Mouse (Mus musculus): ENCODE results near the gene Usp53.

Usp53 gene

GRCm38 (mm10) chr3:122984249-122985182 is at the start of gene Usp53:
TSS of gene Usp53 (minus strand) at chr3:122984510.
- DNase-seq (ENCODE audit: low read depth, low spot score): peak; percentile 89

GRCm38 (mm10) chr3:123033804-123034203 is 49.5 kb upstream of the Usp53 start:
- DNase-seq (ENCODE audit: low read depth, low spot score): no peak

GRCm38 (mm10) chr3:123025634-123026033 is 41.3 kb upstream of the Usp53 start:
- DNase-seq (ENCODE audit: low read depth, low spot score): no peak

- no peak for DNase-seq (ENCODE audit: low read depth, low spot score)
Observed at GRCm38 (mm10) chr3:123024496-123025234, 40.4 kb upstream of the Usp53 start.

- DNase-seq (ENCODE audit: low read depth, low spot score): no peak
Observed at GRCm38 (mm10) chr3:123018792-123019191, 34.5 kb upstream of the Usp53 start.

- no peak for DNase-seq (ENCODE audit: low read depth, low spot score)
Observed at GRCm38 (mm10) chr3:123013476-123013875, 29.2 kb upstream of the Usp53 start.

- DNase-seq (ENCODE audit: low read depth, low spot score): no peak
Observed at GRCm38 (mm10) chr3:123009417-123009816, 25.1 kb upstream of the Usp53 start.

- DNase-seq (ENCODE audit: low read depth, low spot score): no peak
Observed at GRCm38 (mm10) chr3:123007386-123007785, 23.1 kb upstream of the Usp53 start.

GRCm38 (mm10) chr3:123001053-123001452 is 16.7 kb upstream of the Usp53 start:
- no peak for DNase-seq (ENCODE audit: low read depth, low spot score)

- no peak for DNase-seq (ENCODE audit: low read depth, low spot score)
Observed at GRCm38 (mm10) chr3:122998511-122998910, 14.2 kb upstream of the Usp53 start.

- no peak for DNase-seq (ENCODE audit: low read depth, low spot score)
Observed at GRCm38 (mm10) chr3:122996968-122997367, 12.7 kb upstream of the Usp53 start.

- no peak for DNase-seq (ENCODE audit: low read depth, low spot score)
Observed at GRCm38 (mm10) chr3:122986906-122987305, 2.6 kb upstream of the Usp53 start.

GRCm38 (mm10) chr3:122986386-122986785 is 2.1 kb upstream of the Usp53 start:
- no peak for DNase-seq (ENCODE audit: low read depth, low spot score)

- DNase-seq (ENCODE audit: low read depth, low spot score): no peak
Observed at GRCm38 (mm10) chr3:122985183-122985944, 1.1 kb upstream of the Usp53 start.

- DNase-seq (ENCODE audit: low read depth, low spot score): peak; percentile 44
Observed at GRCm38 (mm10) chr3:122983849-122984248, 461 bp downstream of the Usp53 start.

- no peak for DNase-seq (ENCODE audit: low read depth, low spot score)
Observed at GRCm38 (mm10) chr3:122975964-122976363, 8.3 kb downstream of the Usp53 start.

GRCm38 (mm10) chr3:122975363-122975762 is 8.9 kb downstream of the Usp53 start:
- DNase-seq (ENCODE audit: low read depth, low spot score): peak; percentile 51

- DNase-seq (ENCODE audit: low read depth, low spot score): no peak
Observed at GRCm38 (mm10) chr3:122974833-122975232, 9.5 kb downstream of the Usp53 start.

- DNase-seq (ENCODE audit: low read depth, low spot score): no peak
Observed at GRCm38 (mm10) chr3:122972126-122972822, 12.0 kb downstream of the Usp53 start.

GRCm38 (mm10) chr3:122968391-122968790 is 15.9 kb downstream of the Usp53 start:
- DNase-seq (ENCODE audit: low read depth, low spot score): no peak

- DNase-seq (ENCODE audit: low read depth, low spot score): no peak
Observed at GRCm38 (mm10) chr3:122964301-122964700, 20.0 kb downstream of the Usp53 start.

Data from telencephalon, adult 2 months (tissue).